Mouse (Mus musculus) forebrain, embryonic 13.5 days (tissue): Measurements from ENCODE around the gene Ganab. TPM values are rescaled to one million over a fixed set of nuclear protein-coding genes. Genes with fewer than 3 reads are reported as not detected.

Experiments
- ATAC-seq: fragments of 200-750 bp; cut with Nextera tagmentation; 2 replicates; pipeline ENCODE4 v1.8.0; 2017
- H3K27ac ChIP-seq: fragments of 300-500 bp; sonication (generic); 2 replicates; pipeline ENCODE4 v1.5.1; 2015; ENCODE audit warnings: inconsistent platforms, mild to moderate bottlenecking, moderate library complexity
- H3K27me3 ChIP-seq: fragments of 300-500 bp; sonication (generic); 2 replicates; pipeline ENCODE4 v1.6.1; 2015; ENCODE audit warnings: mild to moderate bottlenecking, inconsistent platforms
- H3K36me3 ChIP-seq: fragments of 300-500 bp; sonication (generic); 2 replicates; pipeline ENCODE4 v1.6.1; 2015; ENCODE audit warnings: mild to moderate bottlenecking, inconsistent platforms; ENCODE audit not compliant: poor library complexity, severe bottlenecking
- H3K4me1 ChIP-seq: fragments of 300-500 bp; sonication (generic); 2 replicates; pipeline ENCODE4 v1.6.1; 2015; ENCODE audit warnings: inconsistent platforms
- H3K4me2 ChIP-seq: fragments of 300-500 bp; sonication (generic); 2 replicates; pipeline ENCODE4 v1.6.1; 2015; ENCODE audit warnings: inconsistent platforms, mild to moderate bottlenecking, moderate library complexity
- H3K4me3 ChIP-seq: fragments of 300-500 bp; sonication (generic); 2 replicates; pipeline ENCODE4 v1.5.1; 2015; ENCODE audit warnings: mild to moderate bottlenecking, inconsistent platforms
- H3K9ac ChIP-seq: fragments of 300-500 bp; sonication (generic); 2 replicates; pipeline ENCODE4 v1.6.1; 2015; ENCODE audit warnings: mild to moderate bottlenecking, inconsistent platforms
- H3K9me3 ChIP-seq: fragments of 300-500 bp; sonication (generic); replicated peaks from 2 replicates; pipeline ENCODE4 v1.6.1; 2016; ENCODE audit warnings: inconsistent platforms
- WGBS: fragments of 180-500 bp; shearing (Covaris S2); methylation state at CpG from one replicate; pipeline ENCODE4 v1.1.7; 2015; 5-methylcytosine and 5-hydroxymethylcytosine counted together
- polyA plus RNA-seq: library from polyadenylated mRNA; unstranded; fragments of >200 nt; fragmentation: Nextera tagmentation; extraction: Ambion mirVana; gene quantifications from 2 replicates; pipeline ENCODE4 v1.2.1, GENCODE M21; 2015

Ganab gene
- polyA plus RNA-seq, 1 experiment from 2014 or later = 83.6 TPM

- peak; percentile 98 for ATAC-seq
- under 1% methylated on average over 59 of the region's 59 CpGs for WGBS
- peak within 1 kb of the TSS; percentile 97 for H3K9ac ChIP-seq
- H3K4me3 ChIP-seq = peak within 1 kb of the TSS; percentile 98
- no peaks in the 10 kb centered on the region for H3K9me3 ChIP-seq
- H3K27ac ChIP-seq = peak within 1 kb of the TSS; percentile 57
- no peaks in the 10 kb centered on the region for H3K27me3 ChIP-seq
- H3K36me3 ChIP-seq = peaks cover 35% of the 10 kb centered on the region
- peaks cover 13% of the 10 kb centered on the region for H3K4me1 ChIP-seq
- peak within 1 kb of the TSS; percentile 96 for H3K4me2 ChIP-seq
These were observed 26.3 kb upstream of the Ganab start, which contains the start of gene Ubxn1 for GRCm38 (mm10) chr19:8871267-8872186. Gene Ubxn1 (plus strand): TSS chr19:8871496.

GRCm38 (mm10) chr19:8872266-8872840 is 25.5 kb upstream of the Ganab start:
- Histone ChIP-seq H3K4me3 (peak overlapping the region; percentile 98), H3K4me2 (peak overlapping the region; percentile 96), H3K27ac (no peak overlapping the region), H3K9me3 (no peaks in the 10 kb centered on the region), H3K27me3 (no peaks in the 10 kb centered on the region), H3K36me3 (peaks cover 43% of the 10 kb centered on the region), H3K4me1 (peaks cover 13% of the 10 kb centered on the region), H3K9ac (peak overlapping the region; percentile 97)
- ATAC-seq = no peak
- 77% methylated on average over 10 of the region's 10 CpGs for WGBS

GRCm38 (mm10) chr19:8875031-8875430 is 22.8 kb upstream of the Ganab start:
- peaks cover 43% of the 10 kb centered on the region for H3K36me3 ChIP-seq
- ATAC-seq = no peak
- 93% methylated on average over 7 of the region's 7 CpGs for WGBS

GRCm38 (mm10) chr19:8880311-8881033 is 17.4 kb upstream of the Ganab start, which contains the start of gene Uqcc3:
Gene Uqcc3 (minus strand): TSS chr19:8880923.
- WGBS = under 1% methylated on average over 42 of the region's 42 CpGs
- peaks cover 10% of the 10 kb centered on the region for H3K4me1 ChIP-seq
- H3K4me3 ChIP-seq = peak within 1 kb of the TSS; percentile 66
- H3K9ac ChIP-seq = peak within 1 kb of the TSS; percentile 87
- no peaks in the 10 kb centered on the region for H3K9me3 ChIP-seq
- peaks cover 19% of the 10 kb centered on the region for H3K36me3 ChIP-seq
- peak; percentile 98 for ATAC-seq
- no peaks in the 10 kb centered on the region for H3K27me3 ChIP-seq
- peak within 1 kb of the TSS; percentile 67 for H3K4me2 ChIP-seq
- H3K27ac ChIP-seq = peak within 1 kb of the TSS; percentile 79

More at GRCm38 (mm10) chr19:8875031-8875430, 22.8 kb upstream of the Ganab start:
- Histone ChIP-seq H3K27ac (no peak overlapping the region), H3K4me2 (no peak overlapping the region), H3K9me3 (no peaks in the 10 kb centered on the region), H3K4me1 (peaks cover 18% of the 10 kb centered on the region), H3K9ac (no peak overlapping the region), H3K27me3 (no peaks in the 10 kb centered on the region), H3K4me3 (no peak overlapping the region)

GRCm38 (mm10) chr19:8881034-8881392 is 16.9 kb upstream of the Ganab start:
- peak overlapping the region; percentile 67 for H3K4me2 ChIP-seq
- H3K4me3 ChIP-seq = peak overlapping the region; percentile 66
- 11% methylated on average over 3 of the region's 3 CpGs for WGBS
- peaks cover 13% of the 10 kb centered on the region for H3K36me3 ChIP-seq
- H3K4me1 ChIP-seq = peaks cover 10% of the 10 kb centered on the region
- no peak overlapping the region for H3K27ac ChIP-seq
- H3K9ac ChIP-seq = peak overlapping the region; percentile 87
- H3K9me3 ChIP-seq = no peaks in the 10 kb centered on the region
- ATAC-seq = peak; percentile 33
- H3K27me3 ChIP-seq = no peaks in the 10 kb centered on the region

GRCm38 (mm10) chr19:8883616-8884015 is 14.3 kb upstream of the Ganab start, which contains the start of the genes Lbhd1 and Gm49403:
Gene Lbhd1 (plus strand): TSS chr19:8883732.
Gene Gm49403 (plus strand): TSS chr19:8883930.
- Histone ChIP-seq H3K4me3 (no peak within 1 kb of the TSS), H3K27ac (no peak within 1 kb of the TSS), H3K4me2 (no peak within 1 kb of the TSS), H3K9me3 (no peaks in the 10 kb centered on the region), H3K9ac (no peak within 1 kb of the TSS), H3K27me3 (no peaks in the 10 kb centered on the region), H3K4me1 (peaks cover 22% of the 10 kb centered on the region), H3K36me3 (no peaks in the 10 kb centered on the region)
- WGBS = 73% methylated on average over 3 of the region's 3 CpGs
- ATAC-seq = no peak

DNA sequence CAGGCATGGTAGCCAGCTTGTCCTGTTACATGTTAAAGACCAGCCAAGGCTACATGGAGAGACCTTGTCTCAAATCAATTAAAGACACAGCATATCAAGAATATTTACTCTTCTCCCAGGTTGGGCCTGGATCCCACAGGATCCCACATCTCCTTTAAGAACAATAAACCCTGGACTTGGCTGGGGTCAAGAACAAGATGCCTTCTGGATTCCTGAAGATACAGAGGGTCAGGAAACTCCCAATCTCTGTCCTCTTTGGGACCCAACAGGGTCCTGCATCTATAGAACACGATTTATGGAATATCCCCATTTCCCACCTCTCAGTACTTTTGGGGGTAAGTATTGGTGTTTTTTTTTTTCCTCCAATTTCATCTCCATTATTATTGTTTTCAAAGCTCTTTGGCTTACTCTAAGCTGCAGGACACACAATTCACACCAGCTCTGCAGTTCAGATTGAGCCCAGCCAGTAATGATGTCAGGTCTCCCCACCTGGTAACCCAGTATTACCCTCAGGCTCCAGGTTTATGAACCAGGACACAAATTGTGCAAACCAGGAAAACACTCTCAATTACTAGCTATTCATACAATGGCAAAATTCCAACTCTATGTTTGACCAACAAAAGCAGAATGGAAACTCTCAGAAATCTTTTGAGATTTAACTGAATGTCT is 10.8 kb upstream of the Ganab start:
- Histone ChIP-seq H3K4me1 (peaks cover 21% of the 10 kb centered on the region), H3K27me3 (no peaks in the 10 kb centered on the region), H3K27ac (no peak overlapping the region; the same call in 1 of the 2 replicates), H3K9me3 (no peaks in the 10 kb centered on the region), H3K36me3 (peaks cover 14% of the 10 kb centered on the region), H3K4me2 (peak overlapping the region; percentile 80; the same call in 1 of the 2 replicates), H3K4me3 (peak overlapping the region; percentile 65; the same call in 1 of the 2 replicates), H3K9ac (no peak overlapping the region; the same call in 1 of the 2 replicates)
- no peak for ATAC-seq
- WGBS = 68% methylated on average over 1 of the region's 1 CpGs

- peaks cover 14% of the 10 kb centered on the region for H3K36me3 ChIP-seq
- H3K9ac ChIP-seq = peak overlapping the region; percentile 83
- H3K27ac ChIP-seq = peak overlapping the region; percentile 58; the same call in 1 of the 2 replicates
- peak overlapping the region; percentile 65 for H3K4me3 ChIP-seq
- no peak for ATAC-seq
- no peaks in the 10 kb centered on the region for H3K27me3 ChIP-seq
- WGBS = 13% methylated on average over 19 of the region's 19 CpGs
- H3K4me1 ChIP-seq = peaks cover 21% of the 10 kb centered on the region
- H3K9me3 ChIP-seq = no peaks in the 10 kb centered on the region
- H3K4me2 ChIP-seq = peak overlapping the region; percentile 80
These were observed 10.0 kb upstream of the Ganab start for GRCm38 (mm10) chr19:8887585-8888463.

GRCm38 (mm10) chr19:8888511-8889385 is 9.1 kb upstream of the Ganab start, which contains the start of the genes 1810009A15Rik and Gm49416:
Gene 1810009A15Rik (plus strand): TSS chr19:8888853.
Gene Gm49416 (plus strand): TSS chr19:8888926.
- WGBS = under 1% methylated on average over 58 of the region's 58 CpGs
- peak; percentile 97 for ATAC-seq
- no peaks in the 10 kb centered on the region for H3K27me3 ChIP-seq

More at GRCm38 (mm10) chr19:8888511-8889385, 9.1 kb upstream of the Ganab start, which contains the start of the genes 1810009A15Rik and Gm49416:
- no peaks in the 10 kb centered on the region for H3K9me3 ChIP-seq
- H3K4me3 ChIP-seq = peak within 1 kb of the TSS; percentile 65
- H3K4me2 ChIP-seq = peak within 1 kb of the TSS; percentile 80
- peaks cover 14% of the 10 kb centered on the region for H3K36me3 ChIP-seq
- H3K4me1 ChIP-seq = peaks cover 27% of the 10 kb centered on the region
- H3K9ac ChIP-seq = peak within 1 kb of the TSS; percentile 83
- peak within 1 kb of the TSS; percentile 87 for H3K27ac ChIP-seq
